Mouse (Mus musculus): ENCODE results near the gene Cbarp.

- TF ChIP-seq CTCF (conservative IDR thresholded peaks at IDR 0.05; ENCODE audit: low read length), result no peak
- TF ChIP-seq NANOG (IDR thresholded peaks at IDR 0.05; ENCODE audit: borderline replicate concordance, low read length), result no peak
- no peak for TF ChIP-seq POU5F1 (IDR thresholded peaks at IDR 0.05; ENCODE audit: borderline replicate concordance, low read length)
These were observed 12.2 kb upstream of the Cbarp start for GRCm38 (mm10) chr10:80152873-80153260.

All from E14TG2a.4 (cell line).